Mouse (Mus musculus) thymus, adult 2 months (tissue): ENCODE measurements around the gene Mast2.

Experiments used
- CTCF ChIP-seq: fragments of 200-500 bp; IDR thresholded peaks from 2 replicates; pipeline ENCODE4 v1.5.1; 2012; ENCODE audit warnings: mild to moderate bottlenecking, control low read depth, low read length, moderate library complexity, borderline replicate concordance; ENCODE audit not compliant: control insufficient read depth, poor library complexity, insufficient read depth; ENCODE audit errors: extremely low read depth
- POLR2A ChIP-seq: fragments of 200-500 bp; IDR thresholded peaks from 2 replicates; pipeline ENCODE4 v1.6.1; 2012; ENCODE audit warnings: mild to moderate bottlenecking, low read length, control low read depth, moderate library complexity; ENCODE audit not compliant: control insufficient read depth, poor library complexity, insufficient read depth; ENCODE audit errors: extremely low read depth

- no peak for TF ChIP-seq POLR2A
- no peak for TF ChIP-seq CTCF
Measured at GRCm38 (mm10) chr4:116336294-116336693, 127.7 kb downstream of the Mast2 start.
